Mouse (Mus musculus) bone marrow macrophage, adult 2 months (primary cell): ENCODE results near the gene Amh.

Source experiments
- CTCF ChIP-seq: IDR thresholded peaks from 2 replicates; pipeline ENCODE4 v1.5.1; 2012; ENCODE audit warnings: low read depth, mild to moderate bottlenecking, low read length, moderate library complexity
- POLR2A ChIP-seq: IDR thresholded peaks from 2 replicates; pipeline ENCODE4 v1.6.1; 2012; ENCODE audit warnings: mild to moderate bottlenecking, low read depth, low read length, borderline replicate concordance

DNA sequence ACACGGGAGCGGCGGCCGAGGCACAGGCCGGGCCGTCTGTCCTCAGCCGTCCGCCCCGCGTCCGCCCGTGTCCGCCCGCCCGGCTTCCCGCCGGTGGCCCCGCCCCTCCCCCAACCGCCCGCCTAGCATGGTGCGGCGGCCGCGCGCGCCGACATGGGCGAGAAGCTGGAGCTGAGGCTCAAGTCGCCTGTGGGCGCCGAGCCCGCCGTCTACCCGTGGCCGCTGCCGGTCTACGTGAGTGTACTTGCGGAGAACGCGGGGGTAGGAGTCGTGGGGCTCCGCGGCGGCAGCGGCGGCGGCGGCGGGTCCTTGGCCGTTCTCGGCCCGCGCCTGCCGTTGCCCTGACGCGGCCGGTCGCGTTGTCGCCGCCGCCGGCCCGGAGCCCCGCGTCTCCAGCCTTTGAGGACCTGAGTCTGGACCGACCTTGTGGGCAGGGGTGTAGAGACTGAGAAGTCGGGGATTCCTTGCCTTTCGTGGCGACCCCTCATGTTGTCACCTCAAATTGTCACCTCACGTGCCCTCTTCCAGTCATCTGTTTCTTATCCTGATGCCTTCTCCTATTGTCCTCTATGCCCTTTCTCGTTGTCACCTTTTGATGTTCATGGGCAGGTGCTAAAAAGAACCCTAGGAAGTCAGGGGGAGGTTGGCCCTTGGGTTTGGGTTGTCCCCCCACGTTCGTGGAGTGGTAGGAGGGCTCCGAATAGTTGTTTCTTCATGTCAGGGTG, 49.6 kb upstream of the Amh start:
- TF ChIP-seq CTCF, result no peak
- TF ChIP-seq POLR2A, result no peak
